Mouse (Mus musculus): Measurements from ENCODE around the gene Slc24a1. TPM values are rescaled to one million over a fixed set of nuclear protein-coding genes. Genes with fewer than 3 reads are reported as not detected.

The Slc24a1 gene
- total RNA-seq, 2 experiments from 2014 or later: 0.12 to 0.16 TPM

DNA sequence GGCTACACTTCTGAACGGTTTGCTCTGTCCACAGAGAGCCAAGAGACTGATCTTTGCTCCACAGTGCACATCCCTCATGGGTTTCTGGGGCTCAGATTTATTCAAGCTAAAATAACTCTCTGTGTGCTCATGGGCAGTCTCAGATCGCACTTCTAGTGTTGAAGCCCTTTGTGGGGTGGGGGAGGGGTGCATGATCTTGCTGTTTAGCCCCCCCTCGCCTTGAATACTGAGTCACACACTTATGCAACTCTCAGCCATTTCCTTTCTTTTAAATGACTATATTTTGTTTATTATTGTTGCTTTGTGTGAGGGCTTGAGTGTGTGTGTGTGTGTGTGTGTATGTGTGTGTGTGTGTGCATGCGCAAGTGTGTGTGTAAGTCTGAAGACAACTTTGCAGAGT, 12.1 kb downstream of the Slc24a1 start:
- DNase-seq (ENCODE audit: extremely low spot score in 1 of 2, low spot score in 1 of 2): no peak

DNA sequence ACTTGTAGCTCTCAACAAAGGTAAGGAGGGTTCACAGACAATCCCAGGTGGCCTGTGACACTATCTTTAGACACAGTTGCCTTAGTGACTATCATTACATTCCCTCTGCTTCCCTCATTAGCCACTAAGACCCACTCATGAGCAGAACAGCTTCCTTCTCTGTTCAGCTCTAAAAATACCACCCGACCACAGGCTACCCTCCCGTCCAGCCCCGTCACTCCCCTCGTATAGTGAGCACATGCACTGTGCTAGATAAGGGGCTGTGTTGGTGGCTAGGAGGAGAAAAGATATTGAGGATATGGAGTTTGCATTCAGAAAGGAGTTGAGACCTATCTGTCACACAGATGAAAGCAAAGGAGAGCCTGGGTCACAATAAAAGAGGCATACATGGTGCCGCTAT, 12.9 kb downstream of the Slc24a1 start:
- DNase-seq (ENCODE audit: extremely low spot score in 1 of 2, low spot score in 1 of 2): no peak

- DNase-seq (ENCODE audit: extremely low spot score in 1 of 2, low spot score in 1 of 2): no peak
Observed at GRCm38 (mm10) chr9:64937491-64937890, 13.9 kb downstream of the Slc24a1 start.

- DNase-seq (ENCODE audit: extremely low spot score in 1 of 2, low spot score in 1 of 2): peak in 1 of 2 experiments; percentile 74
Observed at GRCm38 (mm10) chr9:64936508-64936907, 14.9 kb downstream of the Slc24a1 start.

- DNase-seq (ENCODE audit: extremely low spot score in 1 of 2, low spot score in 1 of 2): no peak
Observed at GRCm38 (mm10) chr9:64934015-64934754, 17.2 kb downstream of the Slc24a1 start.

DNA sequence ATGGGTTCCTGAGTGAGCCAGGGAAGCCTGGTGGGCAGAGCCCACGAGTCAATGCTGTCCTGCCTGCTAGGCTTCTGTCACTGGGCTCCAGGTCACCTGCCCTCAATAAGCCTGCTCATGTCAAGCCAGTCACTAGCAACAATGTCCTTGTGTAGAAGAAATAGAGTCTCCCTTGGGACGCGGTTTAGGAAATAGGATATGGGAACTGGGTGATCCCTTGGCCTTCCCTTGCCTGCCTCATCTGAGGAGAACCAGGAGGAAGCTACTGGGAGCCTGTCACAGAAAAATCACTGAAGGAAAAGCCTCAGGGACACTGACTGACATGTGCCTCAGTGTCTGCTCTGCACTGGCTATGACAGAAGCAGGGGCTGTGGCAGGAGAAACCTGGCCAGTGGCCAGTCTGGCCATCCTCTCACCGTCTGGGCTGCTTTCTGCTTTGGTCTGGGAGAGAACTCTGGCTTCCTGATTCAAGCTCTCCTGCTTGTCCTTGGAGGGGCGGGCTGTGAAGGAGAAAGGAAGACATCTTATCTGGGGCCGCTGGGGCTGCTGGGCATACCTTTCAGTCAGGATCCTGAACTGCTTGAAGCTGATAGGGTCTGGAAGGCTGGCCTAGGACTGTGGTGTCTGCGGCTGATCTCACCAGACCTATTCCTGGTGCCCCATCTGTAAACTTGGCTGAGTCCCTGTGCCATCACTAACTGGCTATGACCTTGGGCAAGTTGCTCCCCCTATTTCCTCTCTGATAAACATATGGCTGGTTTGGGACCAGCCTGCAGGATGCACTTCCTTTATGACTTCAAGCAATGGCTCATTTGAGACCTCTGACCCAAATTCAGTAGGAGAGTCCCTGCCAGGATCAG, 19.4 kb downstream of the Slc24a1 start:
- no peak for DNase-seq (ENCODE audit: extremely low spot score in 1 of 2, low spot score in 1 of 2)

- DNase-seq (ENCODE audit: extremely low spot score in 1 of 2, low spot score in 1 of 2): no peak
Observed at GRCm38 (mm10) chr9:64930256-64930655, 21.2 kb downstream of the Slc24a1 start.

GRCm38 (mm10) chr9:64926201-64926991, 25.0 kb downstream of the Slc24a1 start:
- DNase-seq (ENCODE audit: extremely low spot score in 1 of 2, low spot score in 1 of 2): peak; percentile 58 to 71

GRCm38 (mm10) chr9:64925771-64926170, 25.6 kb downstream of the Slc24a1 start:
- DNase-seq (ENCODE audit: extremely low spot score in 1 of 2, low spot score in 1 of 2): no peak

- no peak for DNase-seq (ENCODE audit: extremely low spot score in 1 of 2, low spot score in 1 of 2)
Observed at GRCm38 (mm10) chr9:64918560-64918959, 32.8 kb downstream of the Slc24a1 start.

DNA sequence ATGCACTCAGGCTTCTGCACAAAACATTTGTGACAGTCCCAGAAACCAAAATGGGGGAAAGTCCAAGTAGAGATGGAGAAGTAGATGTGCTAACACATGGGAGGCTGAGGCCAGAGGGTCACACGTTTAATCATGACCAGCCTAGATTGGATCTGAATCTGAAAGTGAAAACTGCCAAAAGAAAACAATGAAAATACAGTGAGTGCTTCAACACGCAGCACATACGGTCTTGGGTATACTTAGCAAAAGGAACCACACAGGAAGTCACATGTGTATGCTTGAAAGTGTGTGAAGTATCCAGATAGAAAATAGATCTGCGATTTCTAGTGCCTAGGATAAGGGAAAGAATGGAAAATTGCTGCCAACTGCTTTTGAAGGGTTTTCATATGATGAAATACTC, 36.8 kb downstream of the Slc24a1 start:
- DNase-seq (ENCODE audit: extremely low spot score in 1 of 2, low spot score in 1 of 2): no peak

- no peak for DNase-seq (ENCODE audit: extremely low spot score in 1 of 2, low spot score in 1 of 2)
Observed at GRCm38 (mm10) chr9:64913973-64914372, 37.4 kb downstream of the Slc24a1 start.

- no peak for DNase-seq (ENCODE audit: extremely low spot score in 1 of 2, low spot score in 1 of 2)
Observed at GRCm38 (mm10) chr9:64913406-64913805, 38.0 kb downstream of the Slc24a1 start.

- no peak for DNase-seq (ENCODE audit: extremely low spot score in 1 of 2, low spot score in 1 of 2)
Observed at GRCm38 (mm10) chr9:64907441-64907840, 44.0 kb downstream of the Slc24a1 start.

DNA sequence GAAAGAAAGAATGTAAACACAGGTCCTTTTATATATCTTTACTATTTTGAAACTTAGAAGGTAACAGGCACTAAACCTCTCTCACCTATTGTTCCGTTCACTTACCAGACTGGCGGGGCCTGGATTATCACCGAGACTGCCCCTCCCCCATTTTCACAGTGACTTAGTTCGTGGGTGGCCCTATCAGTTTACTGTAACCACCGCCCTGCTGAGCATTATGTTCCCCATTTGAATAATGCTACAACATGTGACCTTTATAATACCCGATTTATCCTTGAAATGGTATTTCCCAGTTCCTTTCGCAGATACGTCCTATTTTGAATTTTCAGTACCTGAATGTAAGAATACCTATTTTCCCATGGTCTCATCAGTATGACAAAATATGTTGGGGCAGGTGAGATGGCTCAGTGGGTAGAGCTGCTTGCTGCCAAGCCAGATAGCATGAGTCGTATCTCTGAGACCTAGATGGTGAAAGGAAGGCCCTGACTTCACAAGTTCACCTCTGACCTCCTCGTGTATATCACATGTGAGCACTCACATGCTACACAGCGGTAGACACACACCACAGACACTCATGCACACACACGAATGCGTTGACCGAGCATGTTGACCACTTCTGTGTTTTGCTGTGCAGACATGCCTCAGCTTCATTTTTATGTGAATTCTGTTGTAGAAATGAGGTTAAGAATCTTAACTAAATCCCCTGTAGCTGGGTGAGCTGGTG, 46.3 kb downstream of the Slc24a1 start:
- no peak for DNase-seq (ENCODE audit: extremely low spot score in 1 of 2, low spot score in 1 of 2)

- peak in 1 of 2 experiments; percentile 78 for DNase-seq (ENCODE audit: extremely low spot score in 1 of 2, low spot score in 1 of 2)
Observed at GRCm38 (mm10) chr9:64903386-64903785, 48.0 kb downstream of the Slc24a1 start.

GRCm38 (mm10) chr9:64902866-64903265, 48.5 kb downstream of the Slc24a1 start:
- DNase-seq (ENCODE audit: extremely low spot score in 1 of 2, low spot score in 1 of 2): no peak

- no peak for DNase-seq (ENCODE audit: extremely low spot score in 1 of 2, low spot score in 1 of 2)
Observed at GRCm38 (mm10) chr9:64896605-64897004, 54.8 kb downstream of the Slc24a1 start.

GRCm38 (mm10) chr9:64886008-64886407, 65.4 kb downstream of the Slc24a1 start:
- no peak for DNase-seq (ENCODE audit: extremely low spot score in 1 of 2, low spot score in 1 of 2)

Measured in layer of hippocampus, postnatal 25 days (tissue).